Mouse (Mus musculus) bone marrow macrophage, adult 2 months (primary cell): ENCODE measurements around the gene ccdc198. TPM values are rescaled to one million over a fixed set of nuclear protein-coding genes. Genes with fewer than 3 reads are reported as not detected.

Experiments used
- H3K27ac ChIP-seq: 2 replicates; pipeline ENCODE4 v1.5.1; 2012; ENCODE audit warnings: low read depth, low read length; ENCODE audit not compliant: insufficient read depth
- H3K4me1 ChIP-seq: 2 replicates; pipeline ENCODE4 v1.6.1; 2012; ENCODE audit warnings: low read length; ENCODE audit not compliant: control insufficient read depth, insufficient read depth
- H3K4me3 ChIP-seq: 2 replicates; pipeline ENCODE4 v1.5.1; 2012; ENCODE audit warnings: mild to moderate bottlenecking, low read length, moderate library complexity; ENCODE audit not compliant: insufficient read depth
- CTCF ChIP-seq: IDR thresholded peaks from 2 replicates; pipeline ENCODE4 v1.5.1; 2012; ENCODE audit warnings: low read depth, mild to moderate bottlenecking, low read length, moderate library complexity
- POLR2A ChIP-seq: IDR thresholded peaks from 2 replicates; pipeline ENCODE4 v1.6.1; 2012; ENCODE audit warnings: mild to moderate bottlenecking, low read depth, low read length, borderline replicate concordance
- polyA plus RNA-seq: library from polyadenylated mRNA; stranded (reverse); fragments of >200 nt; gene quantifications from 2 replicates; pipeline ENCODE4 v1.2.4, GENCODE M21; 2012; ENCODE audit not compliant: missing spikeins, insufficient read depth, insufficient read length

ccdc198 gene
- polyA plus RNA-seq, 1 experiment, result not detected

- H3K4me1 ChIP-seq, result no peaks in the 10 kb centered on the region
- H3K27ac ChIP-seq, result no peak overlapping the region
Measured at GRCm38 (mm10) chr14:49201073-49201778, 44.0 kb downstream of the ccdc198 start.

GRCm38 (mm10) chr14:49197031-49197527 is 48.2 kb downstream of the ccdc198 start:
- Histone ChIP-seq H3K4me1 (no peaks in the 10 kb centered on the region), H3K4me3 (no peak overlapping the region), H3K27ac (no peak overlapping the region)
- TF ChIP-seq POLR2A, result no peak
- TF ChIP-seq CTCF, result no peak

More at GRCm38 (mm10) chr14:49201073-49201778, 44.0 kb downstream of the ccdc198 start:
- TF ChIP-seq POLR2A (no peak), CTCF (no peak)
- H3K4me3 ChIP-seq, result no peak overlapping the region

GRCm38 (mm10) chr14:49186270-49186669 is 59.0 kb downstream of the ccdc198 start:
- no peak for TF ChIP-seq CTCF
- TF ChIP-seq POLR2A, result no peak
- no peak overlapping the region for H3K27ac ChIP-seq
- no peak overlapping the region for H3K4me3 ChIP-seq
- no peaks in the 10 kb centered on the region for H3K4me1 ChIP-seq

- Histone ChIP-seq H3K27ac (no peak overlapping the region), H3K4me3 (no peak overlapping the region), H3K4me1 (peaks cover 2% of the 10 kb centered on the region)
- no peak for TF ChIP-seq POLR2A
- TF ChIP-seq CTCF, result no peak
Measured at GRCm38 (mm10) chr14:49179736-49180135, 65.5 kb downstream of the ccdc198 start.

GRCm38 (mm10) chr14:49173290-49174135 is 71.8 kb downstream of the ccdc198 start:
- H3K4me3 ChIP-seq, result peak overlapping the region; percentile 81
- H3K4me1 ChIP-seq, result peaks cover 12% of the 10 kb centered on the region
- no peak overlapping the region for H3K27ac ChIP-seq
- TF ChIP-seq POLR2A (no peak), CTCF (no peak)

GRCm38 (mm10) chr14:49172582-49172988 is 72.7 kb downstream of the ccdc198 start:
- peak overlapping the region; percentile 13; the same call in 1 of the 2 replicates for H3K27ac ChIP-seq

GRCm38 (mm10) chr14:49171867-49172581 is 73.2 kb downstream of the ccdc198 start, which contains the start of gene Naa30:
Gene Naa30 (plus strand): TSS chr14:49172226.
- peaks cover 12% of the 10 kb centered on the region for H3K4me1 ChIP-seq
- peak within 1 kb of the TSS; percentile 49; the same call in 1 of the 2 replicates for H3K27ac ChIP-seq
- H3K4me3 ChIP-seq, result peak within 1 kb of the TSS; percentile 81
- TF ChIP-seq POLR2A (peak; percentile 10; the same call in 1 of the 2 replicates), CTCF (no peak)

More at GRCm38 (mm10) chr14:49172582-49172988, 72.7 kb downstream of the ccdc198 start:
- H3K4me1 ChIP-seq, result peaks cover 12% of the 10 kb centered on the region
- H3K4me3 ChIP-seq, result peak overlapping the region; percentile 81
- TF ChIP-seq CTCF (no peak), POLR2A (no peak)

- peak overlapping the region; percentile 49; the same call in 1 of the 2 replicates for H3K27ac ChIP-seq
- H3K4me3 ChIP-seq, result peak overlapping the region; percentile 63
- TF ChIP-seq POLR2A, result no peak
- no peak for TF ChIP-seq CTCF
- H3K4me1 ChIP-seq, result peaks cover 12% of the 10 kb centered on the region
Measured at GRCm38 (mm10) chr14:49171286-49171685, 74.0 kb downstream of the ccdc198 start.

Other genes starting within 250 kb of the ccdc198 start
- gene Ap5m1, start 179.4 kb downstream of the ccdc198 start, polyA plus RNA-seq, result 28.8 and 36.0 TPM in 2 replicates
- gene Exoc5, start 178.8 kb downstream of the ccdc198 start, polyA plus RNA-seq, result 46.2 and 54.9 TPM in 2 replicates
- 17.9 and 18.4 TPM in 2 replicates for gene Naa30, start 73.2 kb downstream of the ccdc198 start, polyA plus RNA-seq